Mouse (Mus musculus) adrenal gland, postnatal 0 days (tissue): ENCODE measurements around the gene Cdr1. TPM values are rescaled to one million over a fixed set of nuclear protein-coding genes. Genes with fewer than 3 reads are reported as not detected.

Experiments
- microRNA-seq: library from miRNA; unstranded; fragments of <30 nt; microRNA quantifications from one replicate; pipeline ENCODE4, GENCODE M21; 2016; ENCODE audit warnings: borderline replicate concordance; ENCODE audit not compliant: insufficient number of aligned reads
- polyA plus RNA-seq: library from polyadenylated mRNA; unstranded; fragments of >200 nt; fragmentation: Nextera tagmentation; extraction: Ambion mirVana; gene quantifications from 2 replicates; pipeline ENCODE4 v1.2.1, GENCODE M21; 2015

The Cdr1 gene
- 0.23 and 0.57 TPM in 2 replicates for polyA plus RNA-seq

GRCm38 (mm10) chrX:61185458-61185857 is at the start of gene Cdr1:
TSS of gene Cdr1 (minus strand) at chrX:61185558.

Small RNA genes lying within 50 kb of the gene (microRNA-seq; reads per million reads assigned to microRNA genes)
- not detected for gene Gm24396
